Mouse (Mus musculus) midbrain, embryonic 11.5 days (tissue): Measurements from ENCODE around the gene Smad1. TPM values are rescaled to one million over a fixed set of nuclear protein-coding genes. Genes with fewer than 3 reads are reported as not detected.

ENCODE experiments used
- ATAC-seq: fragments of 200-750 bp; cut with Nextera tagmentation; 2 replicates; pipeline ENCODE4 v1.8.0; 2017; ENCODE audit warnings: moderate TSS enrichment, moderate library complexity; ENCODE audit not compliant: low FRiP score
- DNase-seq: peaks from one replicate; pipeline ENCODE4 v3.0.0; 2015; ENCODE audit warnings: low spot score; ENCODE audit errors: missing footprints
- H3K27ac ChIP-seq: fragments of 300-500 bp; sonication (generic); 2 replicates; pipeline ENCODE4 v1.5.1; 2014; ENCODE audit warnings: low read depth, low read length
- H3K27me3 ChIP-seq: fragments of 300-500 bp; sonication (generic); 2 replicates; pipeline ENCODE4 v1.6.1; 2014; ENCODE audit warnings: mild to moderate bottlenecking, low read length, moderate library complexity, mixed read lengths; ENCODE audit not compliant: control insufficient read depth, insufficient read depth
- H3K36me3 ChIP-seq: fragments of 300-500 bp; sonication (generic); 2 replicates; pipeline ENCODE4 v1.6.1; 2014; ENCODE audit warnings: mild to moderate bottlenecking, low read length, moderate library complexity, mixed read lengths; ENCODE audit not compliant: control insufficient read depth, insufficient read depth
- H3K4me1 ChIP-seq: fragments of 300-500 bp; sonication (generic); 2 replicates; pipeline ENCODE4 v1.6.1; 2014; ENCODE audit warnings: low read length; ENCODE audit not compliant: control insufficient read depth, insufficient read depth
- H3K4me2 ChIP-seq: fragments of 300-500 bp; sonication (generic); 2 replicates; pipeline ENCODE4 v1.6.1; 2014; ENCODE audit warnings: mild to moderate bottlenecking, moderate library complexity
- H3K4me3 ChIP-seq: fragments of 300-500 bp; sonication (generic); 2 replicates; pipeline ENCODE4 v1.5.1; 2014; ENCODE audit warnings: low read depth, low read length
- H3K9ac ChIP-seq: fragments of 300-500 bp; sonication (generic); 2 replicates; pipeline ENCODE4 v1.6.1; 2014; ENCODE audit warnings: low read length
- H3K9me3 ChIP-seq: fragments of 300-500 bp; sonication (generic); 2 replicates; pipeline ENCODE4 v1.6.1; 2016; ENCODE audit warnings: low read length; ENCODE audit not compliant: control insufficient read depth
- WGBS: fragments of 180-500 bp; shearing (Covaris S2); extraction: QIAGEN DNeasy Blood & Tissue Kit; methylation state at CpG from one replicate; pipeline ENCODE4 v1.1.7; 2014; 5-methylcytosine and 5-hydroxymethylcytosine counted together
- polyA plus RNA-seq: library from polyadenylated mRNA; unstranded; fragments of >200 nt; fragmentation: Nextera tagmentation; extraction: Ambion mirVana; gene quantifications from 2 replicates; pipeline ENCODE4 v1.2.1, GENCODE M21; 2014

Smad1 gene
- polyA plus RNA-seq, 1 experiment from 2014 or later, result 55.5 TPM

- Histone ChIP-seq H3K4me3 (no peak overlapping the region), H3K36me3 (no peaks in the 10 kb centered on the region), H3K9ac (no peak overlapping the region), H3K27me3 (no peaks in the 10 kb centered on the region), H3K9me3 (no peaks in the 10 kb centered on the region), H3K4me2 (no peak overlapping the region), H3K4me1 (no peaks in the 10 kb centered on the region), H3K27ac (no peak overlapping the region)
- DNase-seq (no peak), ATAC-seq (no peak)
- 88% methylated on average over 9 of the region's 9 CpGs for WGBS
Observed at GRCm38 (mm10) chr8:79331017-79331416, 68.3 kb downstream of the Smad1 start.

DNA sequence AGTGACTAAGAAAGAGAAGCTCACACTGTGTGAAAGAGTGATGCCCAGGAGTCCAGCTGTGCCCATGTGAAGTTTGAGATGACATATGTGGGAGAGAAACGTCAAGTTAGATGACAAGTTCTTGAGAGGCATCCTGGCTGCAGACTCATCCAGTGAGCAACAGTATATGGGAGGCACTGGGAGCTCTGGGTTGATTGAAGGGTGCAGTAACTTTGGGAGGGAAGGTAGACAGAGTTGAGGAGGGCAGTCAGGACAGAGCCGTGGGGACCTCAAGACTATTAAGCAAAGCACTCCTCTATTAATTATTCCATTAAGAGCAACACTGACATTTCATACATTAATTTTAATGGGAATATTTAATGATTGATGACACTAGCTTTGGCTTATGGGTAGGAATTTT, 69.6 kb downstream of the Smad1 start:
- Histone ChIP-seq H3K9ac (no peak overlapping the region), H3K4me1 (no peaks in the 10 kb centered on the region), H3K27ac (no peak overlapping the region), H3K36me3 (no peaks in the 10 kb centered on the region), H3K4me3 (no peak overlapping the region), H3K4me2 (no peak overlapping the region), H3K27me3 (no peaks in the 10 kb centered on the region), H3K9me3 (no peaks in the 10 kb centered on the region)
- WGBS, result 88% methylated on average over 2 of the region's 2 CpGs
- ATAC-seq (no peak), DNase-seq (no peak)

- no peaks in the 10 kb centered on the region for H3K27me3 ChIP-seq
- no peaks in the 10 kb centered on the region for H3K9me3 ChIP-seq
- no peaks in the 10 kb centered on the region for H3K36me3 ChIP-seq
- ATAC-seq, result no peak
- no peak overlapping the region for H3K4me2 ChIP-seq
- no peak overlapping the region for H3K9ac ChIP-seq
- H3K4me1 ChIP-seq, result no peaks in the 10 kb centered on the region; the same call in 1 of the 2 replicates
- WGBS, result 89% methylated on average over 4 of the region's 4 CpGs
- DNase-seq, result no peak
- no peak overlapping the region for H3K27ac ChIP-seq
- no peak overlapping the region for H3K4me3 ChIP-seq
Observed at GRCm38 (mm10) chr8:79329182-79329581, 70.1 kb downstream of the Smad1 start.

GRCm38 (mm10) chr8:79325510-79325909, 73.8 kb downstream of the Smad1 start:
- no peaks in the 10 kb centered on the region for H3K27me3 ChIP-seq
- H3K9me3 ChIP-seq, result no peaks in the 10 kb centered on the region
- no peak overlapping the region for H3K4me2 ChIP-seq
- no peaks in the 10 kb centered on the region for H3K36me3 ChIP-seq
- H3K4me3 ChIP-seq, result no peak overlapping the region
- H3K27ac ChIP-seq, result no peak overlapping the region
- no peak overlapping the region for H3K9ac ChIP-seq
- ATAC-seq, result no peak
- DNase-seq, result no peak
- WGBS, result 85% methylated on average over 6 of the region's 6 CpGs
- H3K4me1 ChIP-seq, result no peaks in the 10 kb centered on the region; the same call in 1 of the 2 replicates

DNA sequence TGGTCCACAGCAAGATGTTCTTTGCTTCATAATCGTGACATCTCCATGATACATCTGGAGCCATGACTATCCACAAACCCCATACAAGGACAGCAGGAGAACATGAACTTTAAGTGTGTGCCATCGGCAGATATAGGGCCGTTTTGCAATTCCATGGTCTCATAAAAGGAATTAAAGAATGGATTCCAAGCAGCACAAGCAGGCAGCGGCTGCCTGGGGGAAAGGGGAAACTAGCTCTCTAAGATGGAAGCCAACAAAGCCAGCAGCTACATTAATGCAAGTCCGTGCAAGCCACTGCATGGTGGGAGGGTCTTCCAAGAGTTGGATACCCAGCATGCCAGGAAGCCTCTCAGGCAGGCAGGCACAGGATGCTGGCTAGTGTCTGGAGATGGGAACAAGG, 74.4 kb downstream of the Smad1 start:
- ATAC-seq, result no peak
- Histone ChIP-seq H3K9me3 (no peaks in the 10 kb centered on the region), H3K4me2 (no peak overlapping the region), H3K36me3 (no peaks in the 10 kb centered on the region), H3K9ac (no peak overlapping the region), H3K27me3 (no peaks in the 10 kb centered on the region), H3K4me1 (no peaks in the 10 kb centered on the region; the same call in 1 of the 2 replicates), H3K4me3 (no peak overlapping the region), H3K27ac (no peak overlapping the region)
- DNase-seq, result no peak
- WGBS, result 79% methylated on average over 5 of the region's 5 CpGs

DNA sequence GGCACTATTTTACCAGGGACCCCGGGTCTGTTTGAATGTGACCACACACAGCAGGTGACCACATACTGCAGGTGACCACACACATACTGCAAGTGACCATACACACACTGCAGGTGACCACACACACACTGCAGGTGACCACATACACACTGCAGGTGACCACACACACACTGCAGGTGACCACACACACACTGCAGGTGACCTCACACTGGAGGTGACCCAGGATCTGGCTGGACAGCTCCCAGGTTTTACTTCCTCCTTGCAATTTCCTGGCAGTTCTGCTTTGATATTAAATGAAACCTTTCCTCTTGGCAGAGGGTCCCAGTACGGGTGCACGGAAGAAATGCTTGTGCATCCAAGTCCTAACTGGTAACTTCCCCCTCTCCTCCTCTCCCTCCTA, 75.3 kb downstream of the Smad1 start:
- Histone ChIP-seq H3K27ac (no peak overlapping the region), H3K4me2 (no peak overlapping the region), H3K4me3 (no peak overlapping the region), H3K4me1 (no peaks in the 10 kb centered on the region; the same call in 1 of the 2 replicates), H3K9ac (no peak overlapping the region), H3K36me3 (no peaks in the 10 kb centered on the region), H3K27me3 (no peaks in the 10 kb centered on the region), H3K9me3 (no peaks in the 10 kb centered on the region)
- DNase-seq (no peak), ATAC-seq (no peak)
- WGBS, result 79% methylated on average over 3 of the region's 3 CpGs

GRCm38 (mm10) chr8:79323121-79323520, 76.2 kb downstream of the Smad1 start:
- WGBS, result 75% methylated on average over 7 of the region's 7 CpGs
- no peaks in the 10 kb centered on the region for H3K9me3 ChIP-seq
- H3K36me3 ChIP-seq, result no peaks in the 10 kb centered on the region
- no peak overlapping the region for H3K27ac ChIP-seq
- DNase-seq (no peak), ATAC-seq (no peak)
- H3K9ac ChIP-seq, result no peak overlapping the region
- no peak overlapping the region for H3K4me2 ChIP-seq
- H3K4me1 ChIP-seq, result no peaks in the 10 kb centered on the region; the same call in 1 of the 2 replicates
- H3K4me3 ChIP-seq, result no peak overlapping the region
- no peaks in the 10 kb centered on the region for H3K27me3 ChIP-seq

- H3K36me3 ChIP-seq, result no peaks in the 10 kb centered on the region
- ATAC-seq, result no peak
- no peak overlapping the region for H3K4me3 ChIP-seq
- no peak overlapping the region for H3K4me2 ChIP-seq
- H3K27ac ChIP-seq, result no peak overlapping the region
- no peaks in the 10 kb centered on the region for H3K4me1 ChIP-seq
- 77% methylated on average over 2 of the region's 2 CpGs for WGBS
- H3K27me3 ChIP-seq, result no peaks in the 10 kb centered on the region
- no peak overlapping the region for H3K9ac ChIP-seq
- no peaks in the 10 kb centered on the region for H3K9me3 ChIP-seq
- peak; percentile 68 for DNase-seq
Observed at GRCm38 (mm10) chr8:79310801-79311200, 88.5 kb downstream of the Smad1 start.

DNA sequence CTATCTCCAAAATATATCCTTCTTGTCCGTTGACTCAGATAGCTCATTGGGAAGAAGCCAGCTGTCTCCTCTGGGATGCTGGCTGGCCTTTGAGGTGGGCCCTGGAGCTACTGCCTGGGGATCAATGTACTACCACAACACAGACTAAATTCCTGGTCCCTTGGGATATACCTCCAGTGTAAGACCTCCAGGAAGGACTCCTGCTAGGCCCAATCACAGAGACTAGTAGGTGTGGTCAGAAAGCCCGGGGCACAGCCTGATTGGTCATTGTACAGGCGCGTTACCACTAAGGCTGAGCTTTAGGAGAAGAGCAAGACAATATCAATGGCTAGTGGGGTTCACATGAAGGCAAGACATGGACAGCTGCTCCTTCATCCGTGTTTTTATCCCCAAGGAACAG, 93.4 kb downstream of the Smad1 start:
- H3K4me3 ChIP-seq, result no peak overlapping the region
- no peaks in the 10 kb centered on the region for H3K36me3 ChIP-seq
- H3K27me3 ChIP-seq, result no peaks in the 10 kb centered on the region
- 66% methylated on average over 5 of the region's 5 CpGs for WGBS
- no peak overlapping the region for H3K4me2 ChIP-seq
- no peak overlapping the region for H3K27ac ChIP-seq
- H3K9me3 ChIP-seq, result no peaks in the 10 kb centered on the region
- ATAC-seq (no peak), DNase-seq (no peak)
- H3K9ac ChIP-seq, result no peak overlapping the region
- H3K4me1 ChIP-seq, result no peaks in the 10 kb centered on the region

GRCm38 (mm10) chr8:79301548-79301947, 97.8 kb downstream of the Smad1 start:
- Histone ChIP-seq H3K4me2 (no peak overlapping the region), H3K4me1 (no peaks in the 10 kb centered on the region; the same call in 1 of the 2 replicates), H3K27me3 (no peaks in the 10 kb centered on the region), H3K9me3 (no peaks in the 10 kb centered on the region), H3K4me3 (no peak overlapping the region), H3K9ac (no peak overlapping the region), H3K27ac (no peak overlapping the region), H3K36me3 (no peaks in the 10 kb centered on the region)
- DNase-seq, result no peak
- 73% methylated on average over 3 of the region's 3 CpGs for WGBS
- no peak for ATAC-seq
